Mouse (Mus musculus) stomach, postnatal 0 days (tissue): ENCODE measurements at regions not wholly inside any gene's neighbourhood (a gene's known extent, or its start where the extent isn't known, plus 50 kb on each side); places are given as distances from the start of the nearest gene placed in this dataset.
A peak's percentile ranks its signal among the peaks of the same experiment; 100 is the strongest.

Source experiments
- ATAC-seq: fragments of 200-750 bp; cut with Nextera tagmentation; 2 replicates; pipeline ENCODE4 v1.8.0; 2017; ENCODE audit not compliant: low FRiP score, low TSS enrichment
- DNase-seq: peaks from one replicate; pipeline ENCODE4 v3.0.0-alpha.2; 2016; ENCODE audit warnings: low spot score
- H3K27ac ChIP-seq: fragments of 300-500 bp; sonication (generic); replicated peaks from 2 replicates; pipeline ENCODE4 v1.5.1; 2014; ENCODE audit warnings: mild to moderate bottlenecking, control low read depth
- H3K27me3 ChIP-seq: fragments of 300-500 bp; sonication (generic); 2 replicates; pipeline ENCODE4 v1.6.1; 2014; ENCODE audit warnings: low read length; ENCODE audit not compliant: control insufficient read depth, insufficient read depth
- H3K36me3 ChIP-seq: fragments of 300-500 bp; sonication (generic); 2 replicates; pipeline ENCODE4 v1.6.1; 2014; ENCODE audit warnings: low read length, mixed read lengths; ENCODE audit not compliant: control insufficient read depth, insufficient read depth
- H3K4me1 ChIP-seq: fragments of 300-500 bp; sonication (generic); replicated peaks from 2 replicates; pipeline ENCODE4 v1.6.1; 2014; ENCODE audit warnings: antibody characterized with exemption; ENCODE audit not compliant: control insufficient read depth, insufficient read depth
- H3K4me2 ChIP-seq: fragments of 300-500 bp; sonication (generic); replicated peaks from 2 replicates; pipeline ENCODE4 v1.6.1; 2014; ENCODE audit warnings: low read depth, mild to moderate bottlenecking, control low read depth, moderate library complexity
- H3K4me3 ChIP-seq: fragments of 300-500 bp; sonication (generic); 2 replicates; pipeline ENCODE4 v1.5.1; 2014; ENCODE audit warnings: low read depth, low read length, control low read depth
- H3K9ac ChIP-seq: fragments of 300-500 bp; sonication (generic); 2 replicates; pipeline ENCODE4 v1.6.1; 2014; ENCODE audit warnings: mild to moderate bottlenecking, low read length, control low read depth, mixed read lengths
- H3K9me3 ChIP-seq: fragments of 300-500 bp; sonication (generic); 2 replicates; pipeline ENCODE4 v1.6.1; 2016; ENCODE audit warnings: low read length; ENCODE audit not compliant: control insufficient read depth
- CTCF ChIP-seq: IDR thresholded peaks from 2 replicates; pipeline ENCODE4 v1.5.1; 2016; ENCODE audit warnings: antibody characterized with exemption, low read depth, mild to moderate bottlenecking, moderate library complexity
- EP300 ChIP-seq: optimal IDR thresholded peaks from 2 replicates; pipeline ENCODE3; 2016; ENCODE audit warnings: antibody characterized with exemption
- WGBS: fragments of 180-500 bp; shearing (Covaris S2); extraction: QIAGEN DNeasy Blood & Tissue Kit; methylation state at CpG from one replicate; pipeline ENCODE4 v1.1.7; 2014; 5-methylcytosine and 5-hydroxymethylcytosine counted together

GRCm38 (mm10) chr15:24429154-24429553 is 984.4 kb downstream of the Basp1 start:
- DNase-seq (no peak), ATAC-seq (no peak)
- H3K27ac ChIP-seq: no peak overlapping the region
- H3K4me1 ChIP-seq: no peaks in the 10 kb centered on the region
- H3K9ac ChIP-seq: no peak overlapping the region
- 58% methylated on average over 5 of the region's 5 CpGs for WGBS
- no peaks in the 10 kb centered on the region for H3K27me3 ChIP-seq
- TF ChIP-seq CTCF (no peak), EP300 (no peak)
- no peaks in the 10 kb centered on the region for H3K36me3 ChIP-seq
- no peak overlapping the region for H3K4me2 ChIP-seq
- H3K4me3 ChIP-seq: no peak overlapping the region
- H3K9me3 ChIP-seq: no peaks in the 10 kb centered on the region

GRCm38 (mm10) chr15:24422333-24422942 is 991.1 kb downstream of the Basp1 start:
- Histone ChIP-seq H3K9me3 (no peaks in the 10 kb centered on the region), H3K27ac (no peak overlapping the region), H3K4me3 (no peak overlapping the region), H3K9ac (no peak overlapping the region), H3K4me2 (no peak overlapping the region), H3K4me1 (no peaks in the 10 kb centered on the region), H3K36me3 (no peaks in the 10 kb centered on the region), H3K27me3 (no peaks in the 10 kb centered on the region)
- ATAC-seq: no peak
- TF ChIP-seq CTCF (no peak), EP300 (no peak)
- 59% methylated on average over 2 of the region's 2 CpGs for WGBS
- DNase-seq: no peak

GRCm38 (mm10) chr15:24419736-24420135 is 993.8 kb downstream of the Basp1 start:
- Histone ChIP-seq H3K27me3 (no peaks in the 10 kb centered on the region), H3K4me1 (no peaks in the 10 kb centered on the region), H3K4me3 (no peak overlapping the region), H3K9me3 (no peaks in the 10 kb centered on the region), H3K4me2 (no peak overlapping the region), H3K9ac (no peak overlapping the region), H3K27ac (no peak overlapping the region), H3K36me3 (no peaks in the 10 kb centered on the region)
- TF ChIP-seq EP300 (no peak), CTCF (no peak)
- WGBS: 77% methylated on average over 1 of the region's 1 CpGs
- DNase-seq (no peak), ATAC-seq (no peak)

- Histone ChIP-seq H3K4me2 (no peak overlapping the region), H3K9me3 (no peaks in the 10 kb centered on the region), H3K27me3 (no peaks in the 10 kb centered on the region), H3K4me1 (no peaks in the 10 kb centered on the region), H3K36me3 (no peaks in the 10 kb centered on the region), H3K27ac (no peak overlapping the region), H3K4me3 (no peak overlapping the region), H3K9ac (no peak overlapping the region)
- ATAC-seq (no peak), DNase-seq (no peak)
- TF ChIP-seq EP300 (no peak), CTCF (no peak)
- WGBS: 66% methylated on average over 1 of the region's 1 CpGs
Observed at GRCm38 (mm10) chr15:24419186-24419585, 994.4 kb downstream of the Basp1 start.

GRCm38 (mm10) chr15:24407691-24408090 is 1005.9 kb downstream of the Basp1 start:
- H3K4me2 ChIP-seq: no peak overlapping the region
- no peak overlapping the region for H3K27ac ChIP-seq
- DNase-seq: peak; percentile 17
- H3K9ac ChIP-seq: no peak overlapping the region
- TF ChIP-seq EP300: no peak
- peak; percentile 77 for TF ChIP-seq CTCF
- WGBS: 41% methylated on average over 3 of the region's 3 CpGs
- no peaks in the 10 kb centered on the region for H3K36me3 ChIP-seq
- H3K4me1 ChIP-seq: no peaks in the 10 kb centered on the region
- no peak for ATAC-seq
- H3K27me3 ChIP-seq: no peaks in the 10 kb centered on the region
- H3K9me3 ChIP-seq: no peaks in the 10 kb centered on the region
- H3K4me3 ChIP-seq: no peak overlapping the region

GRCm38 (mm10) chr15:24405305-24405704 is 1008.3 kb downstream of the Basp1 start:
- Histone ChIP-seq H3K4me3 (no peak overlapping the region), H3K9ac (no peak overlapping the region), H3K9me3 (no peaks in the 10 kb centered on the region), H3K27me3 (no peaks in the 10 kb centered on the region), H3K36me3 (no peaks in the 10 kb centered on the region), H3K27ac (no peak overlapping the region), H3K4me1 (no peaks in the 10 kb centered on the region), H3K4me2 (no peak overlapping the region)
- ATAC-seq (no peak), DNase-seq (no peak)
- no peak for TF ChIP-seq EP300
- TF ChIP-seq CTCF: no peak
- WGBS: 79% methylated on average over 1 of the region's 1 CpGs
